Mouse (Mus musculus) hindbrain, postnatal 0 days (tissue): ENCODE data around the gene Pid1. TPM values are rescaled to one million over a fixed set of nuclear protein-coding genes. Genes with fewer than 3 reads are reported as not detected.

ENCODE experiments used
- ATAC-seq: fragments of 200-750 bp; cut with Nextera tagmentation; 2 replicates; pipeline ENCODE4 v1.8.0; 2017; ENCODE audit warnings: mild to moderate bottlenecking, moderate TSS enrichment, moderate library complexity
- DNase-seq: peaks from one replicate; pipeline ENCODE4 v3.0.0-alpha.2; 2015; ENCODE audit warnings: low spot score
- H3K27ac ChIP-seq: fragments of 300-500 bp; sonication (generic); 2 replicates; pipeline ENCODE4 v1.5.1; 2014; ENCODE audit warnings: mild to moderate bottlenecking
- H3K27me3 ChIP-seq: fragments of 300-500 bp; sonication (generic); 2 replicates; pipeline ENCODE4 v1.6.1; 2014; ENCODE audit warnings: low read length, mixed read lengths; ENCODE audit not compliant: insufficient read depth
- H3K36me3 ChIP-seq: fragments of 300-500 bp; sonication (generic); 2 replicates; pipeline ENCODE4 v1.6.1; 2014; ENCODE audit warnings: low read length, mixed read lengths; ENCODE audit not compliant: insufficient read depth
- H3K4me1 ChIP-seq: fragments of 300-500 bp; sonication (generic); 2 replicates; pipeline ENCODE4 v1.6.1; 2014; ENCODE audit warnings: antibody characterized with exemption, low read length, mixed read lengths; ENCODE audit not compliant: insufficient read depth
- H3K4me2 ChIP-seq: fragments of 300-500 bp; sonication (generic); 2 replicates; pipeline ENCODE4 v1.6.1; 2014; ENCODE audit warnings: low read depth, mild to moderate bottlenecking, low read length, moderate library complexity, mixed read lengths
- H3K4me3 ChIP-seq: fragments of 300-500 bp; sonication (generic); 2 replicates; pipeline ENCODE4 v1.5.1; 2014; ENCODE audit warnings: low read length
- H3K9ac ChIP-seq: fragments of 300-500 bp; sonication (generic); replicated peaks from 2 replicates; pipeline ENCODE4 v1.6.1; 2014; ENCODE audit warnings: mild to moderate bottlenecking, low read length, moderate library complexity, mixed read lengths
- H3K9me3 ChIP-seq: fragments of 300-500 bp; sonication (generic); 2 replicates; pipeline ENCODE4 v1.6.1; 2016; ENCODE audit warnings: low read length, mixed read lengths
- CTCF ChIP-seq: IDR thresholded peaks from 2 replicates; pipeline ENCODE4 v1.5.1; 2016; ENCODE audit warnings: antibody characterized with exemption, control low read depth, low read depth
- WGBS: fragments of 180-500 bp; shearing (Covaris S2); extraction: QIAGEN DNeasy Blood & Tissue Kit; methylation state at CpG from one replicate; pipeline ENCODE4 v1.1.7; 2014; 5-methylcytosine and 5-hydroxymethylcytosine counted together
- polyA plus RNA-seq: library from polyadenylated mRNA; unstranded; fragments of >200 nt; fragmentation: Nextera tagmentation; extraction: Ambion mirVana; gene quantifications from 2 replicates; pipeline ENCODE4 v1.2.1, GENCODE M21; 2015
- total RNA-seq: library from RNA; depleted of rRNA; stranded (reverse); fragments of >200 nt; gene quantifications from 2 replicates; pipeline ENCODE4 v1.2.3, GENCODE M21; 2014

Gene Pid1
- total and polyA plus RNA-seq, 2 experiments from 2014 or later = 71.1 to 74.9 TPM

- H3K27ac ChIP-seq = no peak overlapping the region
- no peaks in the 10 kb centered on the region for H3K4me1 ChIP-seq
- no peak overlapping the region for H3K4me2 ChIP-seq
- no peaks in the 10 kb centered on the region for H3K36me3 ChIP-seq
- H3K9ac ChIP-seq = no peak overlapping the region
- no peak for ATAC-seq
- no peak for DNase-seq
- H3K4me3 ChIP-seq = no peak overlapping the region
- no peak for TF ChIP-seq CTCF
- 79% methylated on average over 2 of the region's 2 CpGs for WGBS
- no peaks in the 10 kb centered on the region for H3K27me3 ChIP-seq
- no peaks in the 10 kb centered on the region for H3K9me3 ChIP-seq
Observed at GRCm38 (mm10) chr1:84198887-84199286, 165.1 kb downstream of the Pid1 start.

- Histone ChIP-seq H3K36me3 (no peaks in the 10 kb centered on the region), H3K27ac (no peak overlapping the region), H3K27me3 (no peaks in the 10 kb centered on the region), H3K9me3 (no peaks in the 10 kb centered on the region), H3K4me2 (no peak overlapping the region), H3K4me3 (no peak overlapping the region), H3K9ac (no peak overlapping the region), H3K4me1 (no peaks in the 10 kb centered on the region)
- no peak for TF ChIP-seq CTCF
- ATAC-seq = no peak
- DNase-seq = no peak
Observed at GRCm38 (mm10) chr1:84192167-84192566, 171.8 kb downstream of the Pid1 start.

GRCm38 (mm10) chr1:84189446-84189845, 174.5 kb downstream of the Pid1 start:
- ATAC-seq (no peak), DNase-seq (no peak)
- TF ChIP-seq CTCF = no peak
- Histone ChIP-seq H3K4me1 (no peaks in the 10 kb centered on the region), H3K9ac (no peak overlapping the region), H3K27ac (no peak overlapping the region), H3K4me2 (no peak overlapping the region), H3K27me3 (no peaks in the 10 kb centered on the region), H3K36me3 (no peaks in the 10 kb centered on the region), H3K9me3 (no peaks in the 10 kb centered on the region), H3K4me3 (no peak overlapping the region)
- WGBS = 77% methylated on average over 5 of the region's 5 CpGs

- Histone ChIP-seq H3K36me3 (no peaks in the 10 kb centered on the region), H3K4me2 (no peak overlapping the region), H3K9me3 (no peaks in the 10 kb centered on the region), H3K27ac (no peak overlapping the region), H3K4me3 (no peak overlapping the region), H3K4me1 (no peaks in the 10 kb centered on the region), H3K9ac (no peak overlapping the region), H3K27me3 (no peaks in the 10 kb centered on the region)
- 74% methylated on average over 4 of the region's 4 CpGs for WGBS
- TF ChIP-seq CTCF = no peak
- no peak for ATAC-seq
- no peak for DNase-seq
Observed at GRCm38 (mm10) chr1:84186756-84187437, 177.1 kb downstream of the Pid1 start.

- no peaks in the 10 kb centered on the region for H3K27me3 ChIP-seq
- WGBS = 71% methylated on average over 1 of the region's 1 CpGs
- H3K36me3 ChIP-seq = no peaks in the 10 kb centered on the region
- H3K9me3 ChIP-seq = no peaks in the 10 kb centered on the region
- DNase-seq (no peak), ATAC-seq (no peak)
- H3K4me2 ChIP-seq = no peak overlapping the region
- no peak overlapping the region for H3K4me3 ChIP-seq
- H3K4me1 ChIP-seq = 0 out of 2 replicates have a peak, but pooled peaks cover 1% of the 10 kb centered on the region
- no peak for TF ChIP-seq CTCF
- H3K9ac ChIP-seq = no peak overlapping the region
- H3K27ac ChIP-seq = no peak overlapping the region
Observed at GRCm38 (mm10) chr1:84177696-84178095, 186.3 kb downstream of the Pid1 start.

- WGBS = 9% methylated on average over 2 of the region's 2 CpGs
- TF ChIP-seq CTCF = no peak
- ATAC-seq = peak; percentile 70
Observed at GRCm38 (mm10) chr1:84177033-84177432, 186.9 kb downstream of the Pid1 start.

GRCm38 (mm10) chr1:84172941-84173340, 191.0 kb downstream of the Pid1 start:
- H3K4me2 ChIP-seq = no peak overlapping the region
- H3K36me3 ChIP-seq = no peaks in the 10 kb centered on the region
- ATAC-seq (no peak), DNase-seq (no peak)
- 0 out of 2 replicates have a peak, but pooled peaks cover 3% of the 10 kb centered on the region for H3K4me1 ChIP-seq
- WGBS = 51% methylated on average over 6 of the region's 6 CpGs
- H3K27ac ChIP-seq = peak overlapping the region; percentile 15; the same call in 1 of the 2 replicates
- H3K9me3 ChIP-seq = no peaks in the 10 kb centered on the region
- no peak overlapping the region for H3K9ac ChIP-seq
- no peaks in the 10 kb centered on the region for H3K27me3 ChIP-seq
- H3K4me3 ChIP-seq = no peak overlapping the region
- no peak for TF ChIP-seq CTCF

More at GRCm38 (mm10) chr1:84177033-84177432, 186.9 kb downstream of the Pid1 start:
- Histone ChIP-seq H3K4me1 (0 out of 2 replicates have a peak, but pooled peaks cover 3% of the 10 kb centered on the region), H3K27ac (peak overlapping the region; percentile 52), H3K4me3 (no peak overlapping the region), H3K4me2 (no peak overlapping the region), H3K9me3 (no peaks in the 10 kb centered on the region), H3K9ac (no peak overlapping the region), H3K36me3 (no peaks in the 10 kb centered on the region), H3K27me3 (no peaks in the 10 kb centered on the region)
- DNase-seq = peak; percentile 24
